Mouse (Mus musculus) activated CD4-positive, CD25-positive, alpha-beta regulatory T cell, adult 4 months (primary cell): Measurements from ENCODE around the gene Thsd4. TPM values are rescaled to one million over a fixed set of nuclear protein-coding genes. Genes with fewer than 3 reads are reported as not detected.

Source experiments
- ATAC-seq: one replicate; pipeline ENCODE4 v1.8.0; 2017
- polyA plus RNA-seq, 2 experiments: library from polyadenylated mRNA; unstranded; fragments of 100-300 nt; shearing (Covaris generic); gene quantifications; one replicate each; pipeline ENCODE4 v1.2.1; 2017

Gene Thsd4
- polyA plus RNA-seq, 2 experiments from 2014 or later: not detected

DNA sequence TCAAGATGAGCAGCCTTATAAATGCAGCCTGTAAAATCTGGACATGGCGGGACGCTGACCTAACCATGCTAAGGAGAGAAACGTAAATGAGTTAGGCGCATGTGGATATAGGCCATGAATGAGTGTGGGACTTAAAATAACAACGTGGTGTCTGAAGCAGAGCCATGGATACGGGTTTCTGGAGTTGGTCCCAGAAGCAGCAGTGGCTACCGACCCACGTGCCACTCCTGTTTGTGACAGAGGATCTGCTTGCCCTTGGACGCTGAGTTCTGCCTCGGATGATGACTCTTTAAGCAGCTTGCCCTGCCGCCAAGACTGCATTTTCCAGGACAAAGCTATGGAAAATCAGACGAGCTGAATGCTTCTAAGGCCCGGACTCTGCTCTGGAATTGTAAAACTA is 262.2 kb downstream of the Thsd4 start:
- no peak for ATAC-seq

DNA sequence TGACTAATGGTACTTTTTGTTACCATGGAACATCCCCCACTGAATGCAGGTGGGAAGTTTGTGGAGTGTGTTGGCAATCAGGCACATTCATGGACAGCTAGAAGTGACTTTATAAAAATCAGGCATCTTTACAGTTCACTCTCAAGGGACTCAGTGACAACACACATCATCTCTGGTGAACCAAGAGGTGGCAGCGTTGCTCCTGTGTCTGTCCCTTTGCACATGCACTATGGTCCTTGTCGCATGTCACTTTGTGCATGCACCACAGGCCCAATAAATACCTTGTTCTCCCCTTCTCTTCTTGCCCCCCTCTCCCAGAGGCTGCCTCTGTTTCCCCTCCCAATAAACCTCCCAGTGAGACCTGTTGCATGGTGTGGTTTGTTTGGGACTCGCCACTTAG is 270.1 kb downstream of the Thsd4 start:
- no peak for ATAC-seq

GRCm38 (mm10) chr9:60250403-60250802 is 271.4 kb downstream of the Thsd4 start:
- ATAC-seq: no peak

- ATAC-seq: no peak
These were observed 273.8 kb downstream of the Thsd4 start for GRCm38 (mm10) chr9:60247998-60248397.

GRCm38 (mm10) chr9:60244943-60245342 is 276.9 kb downstream of the Thsd4 start:
- ATAC-seq: no peak

GRCm38 (mm10) chr9:60243503-60243902 is 278.3 kb downstream of the Thsd4 start:
- ATAC-seq: no peak

GRCm38 (mm10) chr9:60237667-60238066 is 284.2 kb downstream of the Thsd4 start:
- no peak for ATAC-seq

- ATAC-seq: no peak
These were observed 285.7 kb downstream of the Thsd4 start for GRCm38 (mm10) chr9:60236155-60236554.

- ATAC-seq: no peak
These were observed 287.4 kb downstream of the Thsd4 start for GRCm38 (mm10) chr9:60234233-60235115.

- no peak for ATAC-seq
These were observed 289.6 kb downstream of the Thsd4 start for GRCm38 (mm10) chr9:60231981-60232881.

- no peak for ATAC-seq
These were observed 292.4 kb downstream of the Thsd4 start for GRCm38 (mm10) chr9:60229496-60229895.

DNA sequence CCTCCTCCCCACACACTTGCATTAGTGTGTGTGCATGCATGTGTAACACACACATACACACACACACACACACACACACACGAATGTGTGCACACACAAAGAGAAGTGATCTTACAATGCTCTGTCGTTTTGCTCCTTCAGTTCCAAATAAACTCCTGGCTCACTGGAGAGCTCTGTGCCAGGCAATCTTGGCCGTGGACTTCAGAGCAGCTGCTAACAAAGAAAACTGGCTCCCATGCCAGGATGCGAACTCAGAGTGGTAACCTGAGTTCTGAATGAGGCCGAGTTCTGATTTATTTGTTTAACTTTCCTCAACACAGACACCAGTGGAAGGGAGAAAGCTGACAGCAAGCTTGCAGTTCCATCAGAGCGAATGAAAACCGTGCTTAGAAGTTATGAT is 294.1 kb downstream of the Thsd4 start:
- no peak for ATAC-seq

DNA sequence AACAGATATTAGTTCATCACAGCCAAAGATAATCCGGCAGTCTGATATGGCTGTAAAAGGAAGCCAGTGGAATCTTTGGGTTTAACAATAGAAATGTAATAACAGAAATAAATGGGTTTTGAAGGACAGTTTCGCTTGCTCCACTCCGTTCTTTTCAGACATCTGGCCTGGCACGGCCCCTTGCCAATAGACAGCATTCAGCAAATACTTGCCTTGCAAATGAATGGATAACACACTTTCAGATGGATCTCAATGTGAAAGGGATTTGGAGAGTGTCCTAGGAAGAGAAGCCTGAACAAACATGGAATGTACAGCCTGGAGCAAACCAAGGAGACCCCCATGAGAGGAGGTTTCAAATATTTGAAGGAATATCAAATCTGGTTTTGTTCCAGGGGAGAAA is 295.2 kb downstream of the Thsd4 start:
- no peak for ATAC-seq

GRCm38 (mm10) chr9:60226155-60226554 is 295.7 kb downstream of the Thsd4 start:
- no peak for ATAC-seq

DNA sequence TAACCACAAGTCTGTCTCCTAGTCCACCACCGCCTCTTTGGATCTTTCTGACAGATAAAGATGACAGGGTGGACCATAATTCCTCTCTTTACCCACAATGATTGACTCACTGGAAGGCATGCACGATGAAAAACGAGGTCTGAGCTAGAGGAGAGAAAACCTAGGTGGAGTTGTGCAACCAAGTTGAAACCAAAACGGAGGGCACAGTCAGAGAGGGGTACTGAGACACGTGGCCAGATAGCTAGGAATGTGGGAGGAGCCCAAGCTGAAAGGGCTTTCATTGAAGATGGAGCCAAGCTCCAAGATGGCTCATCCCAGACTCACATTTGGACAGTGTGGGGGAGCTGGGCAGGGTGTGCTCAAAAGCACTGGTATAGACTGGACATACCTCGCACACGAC is 296.4 kb downstream of the Thsd4 start:
- ATAC-seq: no peak

DNA sequence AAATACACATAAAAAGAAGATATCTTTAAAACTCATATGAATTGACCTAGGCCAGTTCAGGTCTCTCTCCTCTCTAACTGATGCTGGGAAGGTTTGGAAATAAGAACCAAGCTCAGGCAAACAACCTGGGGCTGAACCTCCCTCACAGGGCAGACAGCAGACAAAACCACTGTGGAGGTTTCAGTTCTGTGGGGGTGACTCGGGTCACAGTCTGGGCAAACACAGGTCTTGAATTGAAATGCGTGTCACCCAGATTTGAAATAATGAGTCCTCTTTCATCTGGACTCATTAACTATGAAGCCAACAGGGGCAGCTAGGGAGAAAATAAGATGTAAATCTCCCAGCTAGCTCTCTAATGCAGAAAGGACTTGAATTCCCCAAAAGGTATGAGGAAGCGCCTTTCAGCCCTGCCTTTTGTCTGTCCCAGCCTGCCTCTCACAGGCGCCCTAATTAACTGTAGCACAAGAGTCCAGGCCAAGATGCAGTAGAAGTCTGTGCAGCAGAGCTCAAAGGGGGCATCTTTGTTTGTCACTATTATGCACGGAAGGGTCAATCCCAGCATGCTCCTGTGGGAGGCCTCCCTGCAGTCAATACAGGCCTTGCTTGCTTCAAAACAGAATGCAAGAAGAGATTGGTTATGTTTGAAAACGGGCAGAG is 297.7 kb downstream of the Thsd4 start:
- ATAC-seq: no peak

GRCm38 (mm10) chr9:60220431-60220830 is 301.4 kb downstream of the Thsd4 start:
- ATAC-seq: no peak

GRCm38 (mm10) chr9:60218396-60218795 is 303.4 kb downstream of the Thsd4 start:
- ATAC-seq: no peak

DNA sequence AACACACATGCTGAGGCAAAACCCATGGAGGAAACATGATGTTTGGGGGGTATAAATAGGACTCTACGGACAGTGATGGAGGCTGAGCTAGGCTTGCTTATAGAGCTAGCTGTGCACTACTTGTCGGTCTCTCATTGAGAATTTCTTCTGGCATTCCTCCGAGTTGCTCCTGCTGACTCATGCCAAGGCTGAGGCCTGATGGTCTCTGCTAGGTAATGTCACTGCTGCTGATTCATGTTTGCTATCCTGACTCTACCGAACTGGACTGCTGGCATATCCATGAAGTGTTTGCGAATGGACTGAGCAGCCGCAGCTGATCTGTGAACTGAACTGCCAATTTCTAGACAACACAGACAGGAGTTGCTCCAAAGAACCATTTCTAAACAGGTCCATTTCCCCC is 305.8 kb downstream of the Thsd4 start:
- no peak for ATAC-seq

DNA sequence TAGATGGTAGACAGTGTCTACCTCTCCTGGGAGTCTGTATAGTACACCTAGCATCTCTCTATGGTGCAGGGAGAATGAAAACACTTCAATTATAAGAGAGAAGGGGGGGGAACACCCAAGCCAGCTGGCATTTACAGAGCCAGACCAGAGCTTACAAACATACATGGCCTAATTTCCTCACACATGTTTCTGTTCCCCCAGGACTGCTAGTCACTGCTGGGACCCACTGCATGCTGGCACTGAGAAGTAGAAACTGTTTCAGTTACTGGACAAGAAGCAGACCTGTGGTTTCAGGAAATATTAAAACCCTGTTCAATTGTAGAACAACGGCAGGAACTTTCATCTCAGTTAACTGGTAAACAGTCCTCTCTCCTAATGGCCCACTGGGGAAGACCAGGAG is 308.7 kb downstream of the Thsd4 start:
- ATAC-seq: no peak

DNA sequence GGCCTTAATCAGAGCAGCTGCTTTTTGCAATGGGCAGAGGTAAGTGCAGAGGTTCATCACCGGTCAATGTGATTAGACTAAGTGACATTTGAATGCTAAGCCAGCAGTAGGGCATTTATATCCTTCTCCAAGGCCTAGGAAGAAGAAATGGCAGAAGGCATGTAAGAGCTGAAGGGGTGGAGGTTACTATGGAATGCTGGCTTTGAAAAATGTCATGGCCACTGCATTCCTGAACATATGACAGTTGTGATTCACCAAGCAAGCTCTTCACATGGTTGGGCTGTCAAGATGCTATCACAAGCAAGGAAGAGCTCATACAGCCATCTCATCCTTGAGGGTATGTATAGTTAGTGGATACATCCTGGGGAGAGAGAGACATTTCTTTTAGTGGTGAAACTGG is 313.0 kb downstream of the Thsd4 start:
- ATAC-seq: no peak

DNA sequence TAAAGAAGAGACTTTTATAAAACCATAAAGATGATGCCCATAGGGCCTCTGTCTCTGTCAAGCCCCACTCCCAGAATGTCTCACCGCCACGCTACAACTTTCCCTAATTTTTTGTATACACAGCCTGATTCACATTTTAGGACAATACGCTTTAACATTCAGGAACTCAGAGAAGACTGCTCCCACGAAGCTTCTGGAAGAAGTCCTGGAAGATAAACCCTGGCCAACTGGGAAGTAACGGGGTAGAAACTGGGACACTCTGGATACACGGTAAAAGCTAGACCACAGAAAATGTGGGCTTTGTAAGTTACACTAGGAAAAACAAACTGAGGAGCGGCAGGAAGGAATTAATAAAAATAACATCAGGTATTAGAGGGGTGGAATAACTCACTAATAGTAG is 318.7 kb downstream of the Thsd4 start:
- ATAC-seq: no peak

- no peak for ATAC-seq
These were observed 321.4 kb downstream of the Thsd4 start for GRCm38 (mm10) chr9:60200436-60200835.
